Mouse (Mus musculus): Measurements from ENCODE around the gene Lclat1.

- TF ChIP-seq POLR2A (IDR thresholded peaks at IDR 0.05; ENCODE audit: control insufficient read depth, low read depth, low read length) (no peak), CTCF (IDR thresholded peaks at IDR 0.05; ENCODE audit: control insufficient read depth, insufficient read depth, insufficient replicate concordance, low read depth, low read length) (no peak)
Observed at GRCm38 (mm10) chr17:73217274-73217673, 109.5 kb downstream of the Lclat1 start.

Measured in testis, adult 2 months (tissue).